Mouse (Mus musculus): ENCODE measurements around the gene Dcp1b. TPM values are rescaled to one million over a fixed set of nuclear protein-coding genes. Genes with fewer than 3 reads are reported as not detected.

Gene Dcp1b
- 20.4 TPM for polyA plus RNA-seq (2017; shearing (Covaris generic))

DNA sequence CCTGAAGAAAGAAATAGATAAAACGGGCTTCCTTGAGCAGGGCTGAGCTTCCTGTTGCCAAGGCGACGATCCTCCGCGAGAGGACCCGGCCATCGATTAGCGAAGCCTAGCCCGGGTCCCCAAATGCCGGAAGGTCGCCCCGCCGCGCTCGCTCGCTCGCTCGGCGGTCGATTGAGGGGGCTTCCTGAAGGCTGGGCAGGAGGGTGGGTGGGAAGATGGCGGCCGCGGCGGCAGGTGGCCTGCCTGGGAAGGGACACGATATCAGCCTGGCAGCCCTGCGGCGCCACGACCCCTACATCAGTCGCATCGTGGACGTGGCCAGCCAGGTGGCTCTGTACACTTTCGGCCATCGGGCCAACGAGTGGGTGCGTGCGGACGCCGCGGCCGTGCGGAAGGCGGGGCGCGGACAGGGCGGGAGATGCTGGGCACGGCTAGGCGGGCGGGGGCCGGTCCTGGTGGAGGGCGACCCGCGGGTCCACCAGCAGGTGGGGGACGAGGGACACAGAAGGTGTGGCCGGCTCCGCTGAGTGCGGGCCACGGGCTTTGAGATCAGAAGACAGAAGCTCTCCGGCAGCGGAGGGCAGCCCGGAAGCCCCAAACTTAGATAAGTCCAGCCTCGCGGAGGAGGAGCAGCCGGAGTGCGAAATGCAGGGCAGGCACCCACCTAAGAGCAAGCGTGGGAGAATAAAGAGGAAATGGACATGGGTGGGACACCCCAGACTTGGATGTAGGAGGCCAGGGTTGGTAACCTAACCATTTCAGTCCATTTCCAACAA lies at the start of gene Dcp1b:
Gene Dcp1b, plus strand, starts transcription at position 176 of the 776 bp plus-strand sequence.

GRCm38 (mm10) chr6:119196382-119197305 lies 21.6 kb downstream of the Dcp1b start, which contains the start of gene Cacna1c:
Gene Cacna1c (minus strand): TSS chr6:119196418.

GRCm38 (mm10) chr6:119236241-119236640 lies 61.2 kb downstream of the Dcp1b start, which contains the start of gene Cacna2d4:
Gene Cacna2d4 (plus strand): TSS chr6:119236526.

Other genes with a start within 250 kb of the Dcp1b start
- 0.29 TPM for gene Cacna1c, start 21.2 kb downstream of the Dcp1b start, polyA plus RNA-seq (2017; shearing (Covaris generic))
- gene Cacna2d4, start 61.3 kb downstream of the Dcp1b start, polyA plus RNA-seq (2017; shearing (Covaris generic)) = 13.3 TPM
- 0.16 TPM for gene Lrtm2, start 155.5 kb downstream of the Dcp1b start, polyA plus RNA-seq (2017; shearing (Covaris generic))
- gene Adipor2, start 242.5 kb downstream of the Dcp1b start, polyA plus RNA-seq (2017; shearing (Covaris generic)) = 5.0 TPM

All from activated CD4-positive, CD25-positive, alpha-beta regulatory T cell, adult 9 weeks (primary cell).